Mouse (Mus musculus): ENCODE measurements around the gene F930015N05Rik.

DNA sequence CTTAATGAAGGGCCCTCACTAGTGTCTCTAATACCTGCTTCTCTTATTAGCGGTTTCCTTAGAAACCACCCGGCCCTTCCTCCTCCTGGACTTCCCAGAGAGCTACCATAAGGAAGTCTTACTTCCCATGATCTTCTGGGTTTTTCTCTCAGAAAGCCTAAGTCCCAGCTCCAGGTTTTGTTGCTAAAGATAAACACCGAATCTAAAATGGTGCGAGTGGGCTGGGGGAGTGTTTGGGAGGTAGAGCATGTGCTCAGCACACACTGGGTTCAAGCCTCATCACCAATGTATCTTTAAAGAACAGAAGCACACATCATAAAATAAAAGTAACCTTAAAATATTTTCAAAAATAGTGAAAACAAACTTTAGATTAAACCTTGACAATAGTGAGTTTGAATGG is 50.1 kb downstream of the F930015N05Rik start:
- TF ChIP-seq MAX (IDR thresholded peaks at IDR 0.05; ENCODE audit: low read depth) (no peak), E2F4 (IDR thresholded peaks at IDR 0.05; ENCODE audit: insufficient read depth) (no peak), SRF (IDR thresholded peaks at IDR 0.05; ENCODE audit: control insufficient read depth, insufficient read length, low read depth) (no peak), POLR2A (IDR thresholded peaks at IDR 0.05; ENCODE audit: insufficient read length, low read depth) (no peak), USF1 (IDR thresholded peaks at IDR 0.05; ENCODE audit: low read depth) (no peak), POLR2AphosphoS2 (IDR thresholded peaks at IDR 0.05; ENCODE audit: insufficient read length, low read depth) (no peak), TCF12 (IDR thresholded peaks at IDR 0.05; ENCODE audit: insufficient read depth, poor library complexity, severe bottlenecking) (no peak), CEBPB (IDR thresholded peaks at IDR 0.05; ENCODE audit: insufficient read depth, poor library complexity, severe bottlenecking) (no peak)

All from myocyte (in vitro differentiated cells).